Mouse (Mus musculus): ENCODE results near the gene Ugt1a10.
A peak's percentile ranks its signal among the peaks of the same experiment; 100 is the strongest.
"Not testable (repeated sequence)": the region's sequence is repeated elsewhere in the genome, so short reads cannot be mapped to it uniquely, and the experiment has no call there.

The Ugt1a10 gene

DNA sequence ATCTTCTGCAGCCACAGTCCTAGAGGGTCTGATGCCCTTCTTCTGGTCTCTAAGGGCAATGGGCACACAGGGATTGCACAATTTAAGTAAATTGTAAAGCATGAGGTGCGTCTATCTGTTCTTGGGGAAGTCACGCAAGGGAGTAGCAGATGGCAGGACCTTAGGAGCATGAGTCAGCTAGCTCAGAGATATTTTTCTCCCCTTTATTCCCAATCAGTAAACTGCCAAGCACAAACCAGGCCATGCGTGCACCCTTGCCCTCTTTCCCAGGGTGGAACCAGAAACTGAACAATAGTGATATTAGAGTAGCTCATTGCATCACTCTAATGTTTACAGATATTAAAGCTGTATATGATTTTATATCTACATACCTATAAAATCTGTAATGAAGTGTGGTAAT lies 43.4 kb downstream of the Ugt1a10 start:
- not testable (repeated sequence) for DNase-seq

DNA sequence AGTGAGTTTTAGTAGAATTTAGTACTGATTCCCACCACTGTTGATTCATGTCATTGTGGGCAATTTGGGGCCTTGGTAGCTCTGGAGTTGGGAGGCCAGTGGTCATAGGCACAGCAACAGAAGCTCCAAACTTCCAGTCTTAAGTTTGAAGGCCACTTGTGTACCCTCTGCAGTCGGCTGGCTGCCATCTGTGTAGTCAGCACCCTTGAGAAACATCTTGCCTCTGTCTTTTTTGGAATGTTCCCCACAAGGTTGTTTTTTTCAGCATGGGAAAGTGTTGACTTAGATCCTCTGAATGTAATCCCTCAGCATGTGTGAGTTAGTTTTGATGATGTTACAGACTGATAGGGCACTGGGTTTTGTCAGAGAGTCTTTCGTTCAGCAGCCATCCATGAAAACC lies 44.5 kb downstream of the Ugt1a10 start:
- DNase-seq, result not testable (repeated sequence)

DNA sequence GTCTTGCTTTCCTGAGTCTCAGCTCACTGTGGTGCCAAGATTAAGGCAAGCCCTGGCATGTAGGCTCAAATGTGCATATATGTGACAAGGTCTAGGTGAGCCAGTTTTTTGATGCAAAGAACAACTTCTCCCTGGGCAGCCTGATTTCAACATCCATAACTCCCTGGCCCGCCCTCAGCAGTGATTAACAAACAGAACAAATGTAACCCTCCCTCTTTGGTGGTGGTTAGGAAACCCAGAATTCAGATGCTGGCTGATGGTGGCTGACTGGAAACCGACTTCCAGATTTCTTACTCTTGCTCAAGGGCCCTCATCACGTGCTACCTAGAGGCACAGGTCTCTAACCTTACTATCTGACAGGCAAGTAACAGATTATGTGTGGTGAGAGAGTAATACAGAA lies 47.8 kb downstream of the Ugt1a10 start, which contains the start of gene Ugt1a6b:
Gene Ugt1a6b (plus strand): TSS at position 234 of the 400 bp plus-strand sequence.
- DNase-seq, result peak; percentile 19

DNA sequence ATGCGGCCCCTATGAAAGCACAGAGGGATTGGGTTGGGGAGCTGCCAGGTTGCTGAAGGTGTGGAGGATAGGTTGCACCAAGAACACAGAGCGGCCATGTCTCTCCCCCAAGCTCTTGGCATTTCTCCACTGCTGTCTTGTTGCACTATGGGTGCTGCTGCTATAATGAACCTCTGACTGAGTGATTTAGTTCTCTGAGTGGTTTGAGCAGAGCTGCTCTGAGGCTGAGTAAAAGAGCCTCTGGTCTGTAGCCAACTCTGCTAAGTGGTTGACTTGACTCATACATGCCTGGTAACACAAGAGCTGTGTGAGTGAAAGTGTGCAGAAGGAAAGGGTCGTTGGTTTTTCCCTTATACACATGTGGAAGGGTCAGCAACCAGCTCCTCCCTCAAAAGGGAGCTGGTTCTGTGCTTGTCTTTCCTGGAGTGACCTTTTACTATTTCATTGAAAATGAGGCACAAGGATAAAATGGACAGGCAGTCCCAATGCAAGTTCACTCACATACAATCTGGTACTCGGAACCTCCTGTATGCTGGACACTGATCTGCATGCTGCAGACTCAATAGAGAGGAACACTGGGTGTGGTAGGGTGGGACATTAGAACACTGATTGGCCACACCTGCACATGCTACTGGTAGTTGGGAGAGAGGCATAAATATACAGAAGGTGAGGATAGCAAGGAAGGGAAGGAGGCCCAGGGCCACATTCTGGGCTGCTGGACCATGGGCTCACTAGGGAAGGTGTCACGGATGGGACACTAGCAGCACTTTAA lies 48.7 kb downstream of the Ugt1a10 start:
- DNase-seq, result not testable (repeated sequence)

DNA sequence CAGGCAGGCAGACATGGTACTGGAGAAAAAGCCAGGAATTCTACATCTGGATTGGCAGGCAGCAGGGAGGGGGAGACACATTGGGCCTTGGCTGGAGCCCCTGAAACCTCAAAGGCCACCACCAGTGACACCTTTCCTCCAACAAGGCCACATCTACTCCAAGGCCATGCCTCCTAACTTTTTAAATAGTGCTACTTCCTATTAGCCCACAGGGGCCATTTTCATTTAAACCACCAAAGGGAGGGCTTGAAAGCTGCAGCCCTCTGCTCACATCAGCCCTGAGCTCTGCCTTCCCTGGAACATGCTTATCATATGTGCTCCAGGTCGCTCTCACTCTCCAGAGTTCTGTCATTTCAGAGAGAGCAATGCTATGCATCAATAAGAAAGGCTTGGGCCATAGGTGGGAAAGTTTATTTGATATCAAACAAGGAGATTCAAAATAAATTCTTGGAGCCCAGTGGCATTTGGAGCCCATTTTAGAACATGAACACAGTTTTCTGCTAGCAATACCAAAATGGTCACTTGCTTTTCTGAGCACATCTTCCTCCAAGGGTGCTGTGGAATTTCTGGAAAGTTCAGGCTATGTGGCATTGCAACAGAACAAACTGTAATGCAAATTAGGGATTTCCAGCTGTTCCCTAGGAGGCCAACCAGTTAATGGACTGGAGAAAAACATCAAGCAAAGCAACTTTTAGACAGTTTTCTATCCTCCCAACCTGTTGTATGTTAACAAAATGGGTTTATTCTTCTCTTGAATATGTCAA lies 49.7 kb downstream of the Ugt1a10 start:
- no peak for DNase-seq

DNA sequence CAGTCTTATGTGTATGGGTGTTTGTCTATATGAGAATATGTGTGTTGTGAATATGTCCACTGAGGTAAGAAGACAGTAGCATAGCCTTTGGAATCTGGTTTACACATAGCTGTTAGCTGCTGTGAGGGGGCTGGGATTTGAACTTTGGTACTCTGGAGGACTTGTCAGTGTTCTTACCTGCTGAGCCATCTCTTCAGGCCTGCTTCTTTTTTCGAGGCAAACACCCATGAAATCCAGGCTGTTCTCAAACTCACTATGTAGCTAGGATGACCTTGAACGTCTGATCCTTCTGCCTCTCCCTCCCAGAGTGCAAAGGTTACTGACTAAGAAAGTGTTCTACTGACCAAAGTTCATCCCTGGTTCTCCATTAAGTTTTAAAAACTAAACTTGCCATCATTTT lies 50.5 kb downstream of the Ugt1a10 start:
- DNase-seq, result no peak

DNA sequence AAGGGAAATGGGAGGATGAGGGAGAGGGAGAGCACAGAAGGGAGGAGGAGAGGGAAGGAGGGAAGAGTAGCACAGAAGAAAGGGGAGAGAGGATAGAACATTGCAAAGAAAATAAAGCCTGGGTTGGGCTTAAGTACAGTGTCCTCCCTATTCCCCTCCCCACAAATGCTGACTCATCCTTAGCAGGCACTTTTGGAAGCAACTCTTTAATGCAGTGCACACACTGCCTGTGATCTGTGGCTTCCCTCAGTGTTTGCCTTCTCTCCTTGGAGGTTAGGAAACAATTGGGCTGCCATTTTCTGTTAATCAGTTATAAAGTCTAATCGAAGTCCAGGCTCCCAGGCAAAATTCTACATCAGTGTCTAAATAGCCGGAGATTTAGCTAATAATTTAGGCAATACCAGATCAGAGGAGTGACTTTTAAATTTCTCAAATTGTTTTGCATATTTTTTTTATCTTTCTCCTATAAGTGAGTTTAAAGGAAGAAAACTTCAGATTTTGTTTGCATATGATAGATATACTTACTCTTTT lies 53.9 kb downstream of the Ugt1a10 start:
- DNase-seq, result not testable (repeated sequence)

DNA sequence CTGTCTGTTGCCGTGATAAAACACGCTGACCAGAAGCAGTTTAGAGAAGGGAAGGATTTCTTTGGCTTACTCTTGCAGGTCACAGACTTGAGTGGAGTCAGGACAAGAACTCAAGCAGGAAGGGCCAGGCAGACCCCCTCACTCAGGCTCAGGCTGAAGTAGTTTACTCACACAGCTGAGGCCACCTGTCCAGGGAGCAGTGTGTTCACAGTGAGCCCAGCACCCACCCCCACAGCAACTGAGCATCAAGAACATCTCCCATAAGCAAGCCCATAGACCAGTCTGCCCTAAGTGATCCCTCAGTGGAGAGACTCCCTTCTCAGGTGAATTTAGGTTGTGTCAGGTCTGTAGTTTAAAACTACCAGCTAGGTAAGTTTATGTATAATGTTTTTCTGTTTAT lies 54.4 kb downstream of the Ugt1a10 start:
- not testable (repeated sequence) for DNase-seq

DNA sequence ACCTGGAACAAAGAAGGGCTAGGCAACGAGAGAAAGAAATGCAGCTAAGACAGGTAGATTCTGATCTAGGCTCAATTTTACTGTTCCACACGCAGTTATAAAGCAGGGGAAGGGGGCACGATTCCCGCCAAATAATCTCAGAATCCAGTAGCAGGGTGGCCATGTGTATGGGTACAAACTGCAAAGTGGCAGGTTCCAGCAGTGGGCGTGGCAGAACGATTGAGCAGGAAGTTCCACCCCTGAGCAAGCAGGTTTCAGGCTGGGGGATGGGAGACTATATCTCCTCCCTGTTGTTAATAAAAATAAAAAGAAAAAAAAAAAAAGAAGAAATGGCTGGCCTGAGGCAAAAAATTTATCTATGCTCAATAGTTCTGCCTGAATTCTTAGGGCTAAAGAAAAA lies 57.6 kb downstream of the Ugt1a10 start:
- not testable (repeated sequence) for DNase-seq

DNA sequence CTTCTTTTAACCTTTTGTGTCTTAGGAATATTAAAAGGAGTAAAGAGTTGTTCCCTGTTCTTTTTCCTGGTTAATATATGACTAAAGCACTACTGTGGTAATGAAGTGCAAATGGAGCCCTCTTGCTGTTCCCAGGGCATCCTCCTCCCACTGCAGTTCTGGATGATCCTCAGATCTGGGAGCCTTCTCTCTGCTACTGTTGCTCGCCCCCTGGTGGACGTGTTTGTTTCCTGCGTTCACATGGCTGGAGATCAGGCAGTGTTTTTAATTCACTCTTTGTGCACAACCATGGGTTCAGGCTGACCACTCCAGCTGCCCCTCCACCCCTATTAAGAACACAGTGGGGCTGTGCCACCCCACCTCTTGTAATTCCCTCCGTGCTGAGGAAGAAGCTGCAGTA lies 65.4 kb downstream of the Ugt1a10 start:
- DNase-seq, result not testable (repeated sequence)

DNA sequence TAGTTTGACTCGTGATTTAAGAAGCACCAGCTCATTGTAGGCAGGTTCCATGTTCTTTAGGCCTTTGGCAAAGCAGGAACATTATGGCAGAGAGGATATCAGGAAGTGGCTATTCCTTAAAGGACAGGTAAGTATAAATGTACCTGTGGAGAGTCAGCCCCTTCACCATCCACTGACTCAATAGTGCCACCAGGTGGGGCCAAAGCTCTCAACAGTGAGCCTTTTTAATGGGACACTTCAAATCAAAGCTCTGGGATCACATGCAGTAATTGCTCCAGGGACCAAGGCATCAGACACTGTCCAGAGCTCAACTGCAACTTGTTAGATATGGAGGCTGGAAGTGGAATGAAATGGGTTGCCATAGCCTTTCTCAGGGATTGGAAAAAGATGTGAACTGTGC lies 66.3 kb downstream of the Ugt1a10 start:
- peak; percentile 47 for DNase-seq

DNA sequence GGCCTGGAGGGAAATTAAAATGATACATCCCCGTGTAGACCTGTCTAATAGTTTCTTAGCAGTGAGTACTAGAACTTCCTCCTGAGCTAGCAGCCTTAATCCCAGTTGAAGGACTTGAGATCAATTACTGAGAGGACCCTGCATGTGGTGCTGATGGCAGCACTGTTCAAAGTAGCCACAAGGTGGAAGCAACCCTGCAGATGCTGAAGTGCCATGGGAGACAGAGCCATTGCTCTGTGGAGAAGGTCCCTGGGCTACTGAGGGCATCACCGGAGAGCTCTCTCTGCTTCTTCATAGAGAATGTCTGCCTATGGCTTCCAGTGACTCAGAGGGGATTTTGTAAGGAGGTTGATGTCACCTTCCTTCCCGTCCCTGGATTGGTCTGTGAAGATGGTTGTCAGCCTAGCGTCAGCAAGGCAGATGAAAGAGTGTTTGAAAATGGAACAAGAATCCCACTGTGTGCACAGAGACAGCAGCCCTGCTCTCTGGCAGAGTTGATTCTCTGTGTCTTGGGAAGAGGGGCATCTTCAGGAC lies 70.7 kb downstream of the Ugt1a10 start:
- DNase-seq, result not testable (repeated sequence)

DNA sequence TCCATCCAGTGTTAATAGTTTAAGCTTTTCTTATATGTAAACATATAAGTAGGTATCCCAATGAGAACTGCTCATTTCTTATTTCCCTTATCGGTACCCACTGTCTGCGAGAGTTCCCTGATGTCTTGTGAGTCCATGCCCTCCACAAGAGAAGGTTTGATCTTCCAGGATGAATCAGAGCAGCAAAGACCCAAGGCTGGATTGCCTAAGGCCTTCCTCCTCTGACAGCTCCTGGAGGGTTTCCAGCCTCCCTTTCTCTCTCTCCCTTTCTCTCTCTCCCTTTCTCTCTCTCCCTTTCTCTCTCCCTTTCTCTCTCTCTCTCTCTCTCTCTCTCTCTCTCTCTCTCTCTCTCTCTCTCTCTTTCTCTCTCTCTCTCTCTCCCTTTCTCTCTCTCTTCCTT lies 73.9 kb downstream of the Ugt1a10 start:
- not testable (repeated sequence) for DNase-seq

DNA sequence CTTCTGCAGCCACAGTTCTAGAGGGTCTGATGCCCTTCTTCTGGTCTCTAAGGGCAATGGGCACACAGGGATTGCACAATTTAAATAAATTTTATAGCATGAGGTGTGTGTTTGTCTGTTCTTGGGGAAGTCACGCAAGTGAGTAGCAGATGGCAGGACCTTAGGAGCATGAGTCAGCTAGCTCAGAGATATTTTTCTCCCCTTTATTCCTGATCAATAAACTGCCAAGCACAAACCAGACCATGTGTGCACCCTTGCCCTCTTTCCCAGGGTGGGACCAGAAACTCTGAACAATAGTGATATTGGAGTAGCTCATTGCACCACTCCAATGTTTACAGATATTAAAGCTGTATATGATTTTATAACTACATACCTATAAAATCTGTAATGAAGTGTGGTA lies 75.0 kb downstream of the Ugt1a10 start:
- DNase-seq, result not testable (repeated sequence)

DNA sequence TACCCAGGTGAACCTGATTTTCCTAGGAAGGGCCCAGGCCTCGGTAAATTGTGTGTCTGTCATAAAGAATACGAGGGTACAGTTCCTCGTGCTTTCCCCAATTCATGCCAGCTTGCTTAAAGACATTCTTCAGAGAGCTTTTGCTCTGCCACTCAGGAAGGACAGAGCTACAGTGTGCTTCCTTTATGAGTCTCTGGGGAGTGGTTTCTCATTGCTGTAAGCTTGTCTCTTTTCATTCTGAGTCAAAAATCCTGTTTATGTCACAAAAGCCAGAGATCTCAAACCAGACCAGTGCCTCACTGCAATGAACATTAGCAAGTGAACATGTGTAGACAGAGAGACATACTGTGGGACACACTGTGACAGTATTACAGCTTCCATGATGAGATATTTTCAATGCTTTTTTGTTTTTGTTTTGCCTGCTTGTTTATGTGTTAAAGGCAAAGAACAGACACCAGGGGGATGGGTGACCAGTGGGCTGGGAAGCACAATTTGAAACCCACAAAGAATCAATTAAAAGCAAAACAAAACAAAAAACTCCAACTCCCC lies 78.8 kb downstream of the Ugt1a10 start:
- DNase-seq, result no peak

DNA sequence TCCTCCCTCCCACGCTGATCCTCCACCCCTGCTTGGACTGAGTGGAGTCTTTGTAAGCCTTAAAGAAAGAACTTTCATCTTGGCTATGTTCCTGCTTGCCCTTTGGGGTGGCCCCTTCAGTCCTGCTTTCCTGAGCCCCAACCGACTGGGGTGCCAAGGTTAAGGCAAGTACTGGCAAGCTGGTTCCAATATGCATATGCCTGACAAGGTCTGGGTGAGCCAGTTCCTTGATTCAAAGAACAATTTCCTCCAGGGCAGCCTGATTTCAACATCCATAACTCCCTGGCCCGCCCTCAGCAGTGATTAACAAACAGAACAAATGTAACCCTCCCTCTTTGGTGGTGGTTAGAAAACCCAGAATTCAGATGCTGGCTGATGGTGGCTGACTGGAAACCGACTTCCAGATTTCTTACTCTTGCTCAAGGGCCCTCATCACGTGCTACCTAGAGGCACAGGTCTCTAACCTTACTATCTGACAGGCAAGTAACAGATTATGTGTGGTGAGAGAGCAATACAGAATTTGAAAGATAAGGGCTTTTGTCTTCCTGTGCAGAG lies 79.3 kb downstream of the Ugt1a10 start, which contains the start of gene Ugt1a6a:
Gene Ugt1a6a (plus strand): TSS at position 353 of the 555 bp plus-strand sequence.
- DNase-seq, result peak; percentile 37

DNA sequence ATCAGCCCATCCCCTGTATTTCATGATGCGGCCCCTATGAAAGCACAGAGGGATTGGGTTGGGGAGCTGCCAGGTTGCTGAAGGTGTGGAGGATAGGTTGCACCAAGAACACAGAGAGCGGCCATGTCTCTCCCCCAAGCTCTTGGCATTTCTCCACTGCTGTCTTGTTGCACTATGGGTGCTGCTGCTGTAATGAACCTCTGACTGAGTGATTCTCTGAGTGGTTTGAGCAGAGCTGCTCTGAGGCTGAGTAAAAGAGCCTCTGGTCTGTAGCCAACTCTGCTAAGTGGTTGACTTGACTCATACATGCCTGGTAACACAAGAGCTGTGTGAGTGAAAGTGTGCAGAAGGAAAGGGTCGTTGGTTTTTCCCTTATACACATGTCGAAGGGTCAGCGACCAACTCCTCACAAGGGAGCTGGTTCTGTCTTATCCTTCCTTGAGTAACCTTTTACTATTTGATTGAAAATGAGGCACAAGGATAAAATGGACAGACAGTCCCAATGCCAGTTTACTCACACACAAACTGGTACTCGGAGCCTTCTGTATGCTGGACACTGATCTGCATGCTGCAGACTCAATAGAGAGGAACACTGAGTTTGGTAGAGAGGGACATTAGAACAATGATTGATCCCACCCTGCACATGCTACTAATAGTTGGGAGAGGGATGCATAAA lies 80.2 kb downstream of the Ugt1a10 start:
- not testable (repeated sequence) for DNase-seq

DNA sequence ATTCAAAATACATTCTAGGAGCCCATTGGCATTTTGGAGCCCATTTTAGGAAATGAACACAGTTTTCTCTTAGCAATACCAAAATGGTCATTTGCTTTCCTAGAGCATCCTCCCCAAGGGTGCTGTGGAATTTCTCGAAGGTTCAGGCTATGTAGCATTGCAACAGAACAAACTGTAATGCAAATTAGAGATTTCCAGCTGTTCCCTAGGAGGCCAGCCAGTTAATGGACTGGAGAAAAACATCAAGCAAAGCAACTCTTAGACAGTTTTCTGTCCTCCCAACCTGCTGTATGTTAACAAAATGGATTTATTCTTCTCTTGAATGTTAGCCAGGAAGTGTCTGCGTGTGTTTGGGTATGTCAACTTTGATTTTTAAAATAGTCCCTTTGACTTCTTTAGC lies 81.5 kb downstream of the Ugt1a10 start:
- DNase-seq, result no peak

DNA sequence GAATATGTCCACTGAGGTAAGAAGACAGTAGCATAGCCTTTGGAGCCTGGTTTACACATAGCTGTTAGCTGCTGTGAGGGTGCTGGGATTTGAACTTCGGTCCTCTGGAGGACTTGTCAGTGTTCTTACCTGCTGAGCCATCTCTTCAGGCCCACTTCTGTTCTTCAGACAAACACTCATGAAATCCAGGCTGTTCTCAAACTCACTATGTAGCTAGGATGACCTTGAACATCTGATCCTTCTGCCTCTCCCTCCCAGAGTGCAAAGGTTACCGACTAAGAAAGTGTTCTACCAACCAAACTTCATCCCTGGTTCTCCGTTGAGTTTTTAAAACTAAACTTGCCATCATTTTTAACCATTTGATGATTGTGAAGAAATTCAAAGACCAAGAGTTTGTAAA lies 82.1 kb downstream of the Ugt1a10 start:
- DNase-seq, result no peak

DNA sequence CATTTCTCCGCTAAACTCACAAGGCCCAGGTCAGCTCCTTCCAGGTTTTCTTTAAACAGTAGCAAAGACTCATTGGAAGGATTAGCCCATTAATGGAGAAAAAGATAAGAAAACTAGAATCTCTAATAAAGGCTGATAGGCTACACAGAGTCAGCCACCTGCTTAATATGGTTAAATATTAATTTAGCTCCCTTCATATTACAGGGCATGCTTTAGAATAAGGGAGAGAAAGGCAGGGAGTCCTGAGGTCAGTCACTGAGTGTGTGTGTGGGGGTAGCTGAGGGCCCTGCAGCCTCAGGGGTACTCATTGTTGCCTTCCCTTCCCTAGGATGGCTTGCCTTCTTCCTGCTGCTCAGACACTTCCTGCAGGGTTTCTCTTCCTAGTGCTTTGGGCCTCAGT lies 83.0 kb downstream of the Ugt1a10 start:
- no peak for DNase-seq

DNA sequence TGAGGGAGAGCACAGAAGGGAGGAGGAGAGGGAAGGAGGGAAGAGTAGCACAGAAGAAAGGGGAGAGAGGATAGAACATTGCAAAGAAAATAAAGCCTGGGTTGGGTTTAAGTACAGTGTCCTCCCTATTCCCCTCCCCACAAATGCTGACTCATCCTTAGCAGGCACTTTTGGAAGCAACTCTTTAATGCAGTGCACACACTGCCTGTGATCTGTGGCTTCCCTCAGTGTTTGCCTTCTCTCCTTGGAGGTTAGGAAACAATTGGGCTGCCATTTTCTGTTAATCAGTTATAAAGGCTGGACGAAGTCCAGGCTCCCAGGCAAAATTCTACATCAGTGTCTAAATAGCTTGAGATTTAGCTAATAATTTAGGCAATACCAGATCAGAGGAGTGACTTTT lies 85.3 kb downstream of the Ugt1a10 start:
- not testable (repeated sequence) for DNase-seq

DNA sequence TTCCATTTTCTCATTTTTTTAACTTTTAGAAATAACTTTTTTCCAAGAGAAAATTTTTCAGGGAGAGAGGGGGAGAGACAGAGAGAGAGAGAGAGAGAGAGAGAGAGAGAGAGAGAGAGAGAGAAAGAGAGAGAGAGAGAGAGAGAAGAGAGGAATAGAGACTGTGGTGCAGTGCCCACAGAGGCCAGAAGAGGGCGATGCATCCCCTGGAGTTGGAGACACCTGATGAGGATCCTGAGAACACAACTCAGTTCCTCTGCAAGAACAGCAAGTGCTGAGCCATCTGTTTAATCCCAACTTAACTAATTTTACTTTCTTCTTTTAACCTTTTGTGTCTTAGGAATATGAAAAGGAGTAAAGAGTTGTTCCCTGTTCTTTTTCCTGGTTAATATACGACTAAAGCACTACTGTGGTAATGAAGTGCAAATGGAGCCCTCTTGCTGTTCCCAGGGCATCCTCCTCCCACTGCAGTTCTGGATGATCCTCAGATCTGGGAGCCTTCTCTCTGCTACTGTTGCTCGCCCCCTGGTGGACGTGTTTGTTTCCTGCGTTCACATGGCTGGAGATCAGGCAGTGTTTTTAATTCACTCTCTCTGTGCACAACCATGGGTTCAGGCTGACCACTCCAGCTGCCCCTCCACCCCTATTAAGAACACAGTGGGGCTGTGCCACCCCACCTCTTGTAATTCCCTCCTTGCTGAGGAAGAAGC lies 88.9 kb downstream of the Ugt1a10 start:
- DNase-seq, result peak; percentile 59
